Mouse (Mus musculus) large intestine, adult 2 months (tissue): ENCODE results near the gene Myo16. TPM values are rescaled to one million over a fixed set of nuclear protein-coding genes. Genes with fewer than 3 reads are reported as not detected.

Experiments
- DNase-seq: peaks from one replicate; pipeline ENCODE4 v3.0.0-alpha.2; 2012; ENCODE audit warnings: low read depth, low spot score
- WGBS: fragments of 180-500 bp; shearing (Covaris S2); methylation state at CpG from one replicate; pipeline ENCODE4 v1.1.7; 2018; 5-methylcytosine and 5-hydroxymethylcytosine counted together
- polyA plus RNA-seq: library from polyadenylated mRNA; depleted of rRNA; stranded (reverse); fragments of >200 nt; gene quantifications from 2 replicates; pipeline ENCODE4 v1.2.3, GENCODE M21; 2012

Gene Myo16
- polyA plus RNA-seq, 1 experiment = 0.06 TPM

GRCm38 (mm10) chr8:10442562-10442961 is 288.9 kb downstream of the Myo16 start:
- 56% methylated on average over 3 of the region's 3 CpGs for WGBS
- DNase-seq = no peak

- DNase-seq = no peak
- WGBS = 61% methylated on average over 7 of the region's 7 CpGs
These were observed 291.3 kb downstream of the Myo16 start for GRCm38 (mm10) chr8:10445011-10445410.

- WGBS = 72% methylated on average over 14 of the region's 14 CpGs
- no peak for DNase-seq
These were observed 294.8 kb downstream of the Myo16 start for GRCm38 (mm10) chr8:10448545-10448944.

GRCm38 (mm10) chr8:10453046-10453445 is 299.3 kb downstream of the Myo16 start:
- 89% methylated on average over 10 of the region's 10 CpGs for WGBS
- no peak for DNase-seq

- DNase-seq = no peak
- WGBS = 60% methylated on average over 9 of the region's 9 CpGs
These were observed 304.5 kb downstream of the Myo16 start for GRCm38 (mm10) chr8:10458151-10458649.

GRCm38 (mm10) chr8:10462271-10462670 is 308.6 kb downstream of the Myo16 start:
- no peak for DNase-seq
- WGBS = 83% methylated on average over 5 of the region's 5 CpGs

GRCm38 (mm10) chr8:10468490-10468889 is 314.8 kb downstream of the Myo16 start:
- DNase-seq = no peak
- WGBS = 34% methylated on average over 3 of the region's 3 CpGs

- WGBS = 58% methylated on average over 2 of the region's 2 CpGs
- no peak for DNase-seq
These were observed 315.9 kb downstream of the Myo16 start for GRCm38 (mm10) chr8:10469658-10470057.

GRCm38 (mm10) chr8:10470280-10470679 is 316.6 kb downstream of the Myo16 start:
- 40% methylated on average over 6 of the region's 6 CpGs for WGBS
- no peak for DNase-seq

GRCm38 (mm10) chr8:10472371-10472770 is 318.7 kb downstream of the Myo16 start:
- DNase-seq = no peak
- 83% methylated on average over 3 of the region's 3 CpGs for WGBS

GRCm38 (mm10) chr8:10474446-10474845 is 320.7 kb downstream of the Myo16 start:
- WGBS = 67% methylated on average over 3 of the region's 3 CpGs
- no peak for DNase-seq

GRCm38 (mm10) chr8:10479059-10479458 is 325.3 kb downstream of the Myo16 start:
- no peak for DNase-seq
- WGBS = 85% methylated on average over 10 of the region's 10 CpGs

GRCm38 (mm10) chr8:10480850-10481249 is 327.1 kb downstream of the Myo16 start:
- WGBS = 64% methylated on average over 8 of the region's 8 CpGs

GRCm38 (mm10) chr8:10482064-10482463 is 328.4 kb downstream of the Myo16 start:
- DNase-seq = no peak
- 38% methylated on average over 5 of the region's 5 CpGs for WGBS

More at GRCm38 (mm10) chr8:10480850-10481249, 327.1 kb downstream of the Myo16 start:
- no peak for DNase-seq

GRCm38 (mm10) chr8:10482880-10483279 is 329.2 kb downstream of the Myo16 start:
- WGBS = 8% methylated on average over 1 of the region's 1 CpGs
- no peak for DNase-seq

GRCm38 (mm10) chr8:10483841-10484240 is 330.1 kb downstream of the Myo16 start:
- no peak for DNase-seq
- 31% methylated on average over 5 of the region's 5 CpGs for WGBS

GRCm38 (mm10) chr8:10489738-10490419 is 336.2 kb downstream of the Myo16 start:
- DNase-seq = no peak
- 86% methylated on average over 10 of the region's 10 CpGs for WGBS

GRCm38 (mm10) chr8:10490420-10490784 is 336.7 kb downstream of the Myo16 start:
- WGBS = 91% methylated on average over 2 of the region's 2 CpGs
- no peak for DNase-seq

- WGBS = 68% methylated on average over 6 of the region's 6 CpGs
- DNase-seq = no peak
These were observed 337.2 kb downstream of the Myo16 start for GRCm38 (mm10) chr8:10490874-10491273.

- DNase-seq = no peak
- WGBS = 20% methylated on average over 8 of the region's 8 CpGs
These were observed 346.1 kb downstream of the Myo16 start for GRCm38 (mm10) chr8:10499846-10500245.

GRCm38 (mm10) chr8:10500465-10500864 is 346.8 kb downstream of the Myo16 start:
- 78% methylated on average over 6 of the region's 6 CpGs for WGBS
- DNase-seq = no peak

- 86% methylated on average over 3 of the region's 3 CpGs for WGBS
These were observed 348.0 kb downstream of the Myo16 start for GRCm38 (mm10) chr8:10501750-10502149.

More at GRCm38 (mm10) chr8:10501750-10502149, 348.0 kb downstream of the Myo16 start:
- no peak for DNase-seq
